Mouse (Mus musculus): Measurements from ENCODE around the gene Gmip.

DNA sequence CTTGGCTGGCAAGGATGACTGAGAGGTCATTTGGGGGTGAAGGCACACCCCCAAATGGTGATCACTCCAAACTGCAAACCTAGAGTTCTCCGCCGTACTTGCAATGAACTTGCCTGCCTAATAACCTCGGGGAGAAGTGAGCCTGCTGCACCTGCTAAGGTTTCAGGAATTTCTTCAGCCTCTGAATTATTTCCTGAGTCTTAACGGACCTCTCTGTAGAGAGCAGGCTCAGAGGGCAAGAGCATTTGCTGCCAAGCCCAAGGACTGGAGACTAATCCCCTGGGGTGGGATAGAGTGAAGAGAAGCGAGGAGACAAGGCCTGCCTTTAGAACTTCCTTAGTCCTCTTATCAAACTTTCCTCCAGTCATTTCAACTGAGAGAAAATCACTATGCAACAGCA lies 18.7 kb upstream of the Gmip start:
- TF ChIP-seq USF2 (conservative IDR thresholded peaks at IDR 0.05; ENCODE audit: low read depth, low read length) (no peak), CTCF (conservative IDR thresholded peaks at IDR 0.05 in 1 of 2, IDR thresholded peaks at IDR 0.05 in 1 of 2; ENCODE audit: low read depth in 2 of 2, low read length in 2 of 2) (no peak), MAX (IDR thresholded peaks at IDR 0.05; ENCODE audit: low read length) (no peak), HCFC1 (IDR thresholded peaks at IDR 0.05; ENCODE audit: low read depth, low read length) (no peak), NELFE (IDR thresholded peaks at IDR 0.05; ENCODE audit: low read depth, low read length) (no peak), SMC3 (IDR thresholded peaks at IDR 0.05; ENCODE audit: low read depth, low read length) (no peak), RAD21 (IDR thresholded peaks at IDR 0.05; ENCODE audit: low read depth, low read length) (no peak), ETS1 (conservative IDR thresholded peaks at IDR 0.05; ENCODE audit: low read depth, low read length) (no peak), POLR2A (IDR thresholded peaks at IDR 0.05; ENCODE audit: low read depth, low read length) (no peak), POLR2AphosphoS2 (IDR thresholded peaks at IDR 0.05; ENCODE audit: low read depth, low read length) (no peak), MAFK (IDR thresholded peaks at IDR 0.05; ENCODE audit: insufficient replicate concordance, low read length) (no peak), CHD2 (IDR thresholded peaks at IDR 0.05; ENCODE audit: low read length) (no peak)
